In the genomic region with DNA sequence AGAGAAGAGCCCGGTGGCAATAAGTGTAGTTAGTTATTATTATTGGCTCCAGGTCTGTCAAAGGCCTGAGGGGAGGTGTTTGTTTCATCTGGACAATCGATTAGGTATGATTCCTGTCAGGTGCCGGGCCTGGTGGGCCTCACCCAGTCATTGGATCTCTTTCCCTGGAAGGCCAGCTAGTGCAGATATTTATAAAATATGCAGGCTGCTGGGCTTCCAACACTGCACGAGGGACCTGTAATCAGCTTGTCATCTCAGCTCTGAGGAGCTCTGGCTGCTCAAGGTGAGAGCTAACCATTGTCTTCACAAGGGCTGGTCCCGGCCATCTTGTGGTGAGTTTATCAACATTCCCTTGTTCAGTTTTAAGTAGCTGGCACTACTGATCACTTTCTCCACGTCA, we compare ENCODE assay signal across 8 mouse cellular contexts. TPM values are rescaled to one million over a fixed set of nuclear protein-coding genes. Genes with fewer than 3 reads are reported as not detected.
DNase-seq lines count a peak whose midpoint lies in the region; ATAC-seq and TF ChIP-seq lines count a peak whose summit lies in the region.

No protein-coding gene starts in this region.

- H3ac ChIP-seq in myocyte (ENCODE audit: control insufficient read depth, insufficient read length) = no peak overlapping the region

- peak overlapping the region; percentile 97 for H3K4me2 ChIP-seq in hindbrain, embryonic 16.5 days (ENCODE audit: low read length)
- H3K4me2 ChIP-seq in myocyte (ENCODE audit: low read depth) = peak overlapping the region; percentile 84

- peak; percentile 13 for DNase-seq in kidney, adult 11 months
- DNase-seq in kidney, postnatal 36 days = no peak
- DNase-seq in brain, embryonic 14.5 days (ENCODE audit: low read depth) = peak; percentile 17
- DNase-seq in left cerebral cortex, adult 18-20 months (ENCODE audit: low spot score in 2 of 2) = no peak
- DNase-seq in thymus, adult 2 months = no peak
- DNase-seq in left cerebral cortex, adult 9 months (ENCODE audit: low spot score in 2 of 2) = no peak

- WGBS in hindbrain, embryonic 16.5 days = 30% methylated on average over 6 of the region's 6 CpGs
- 59% methylated on average over 6 of the region's 6 CpGs for WGBS in thymus, adult 2 months

- H3K27ac ChIP-seq in hindbrain, embryonic 16.5 days (ENCODE audit: low read depth, low read length) = no peak overlapping the region
- no peak overlapping the region for H3K27ac ChIP-seq in thymus, adult 2 months (ENCODE audit: control insufficient read depth, insufficient read depth, low read length)

- no peak for TF ChIP-seq CTCF in brain, embryonic 14.5 days (IDR thresholded peaks at IDR 0.05; ENCODE audit: borderline replicate concordance, extremely low read depth, insufficient read depth, insufficient read length)
- TF ChIP-seq CTCF in thymus, adult 2 months (IDR thresholded peaks at IDR 0.05; ENCODE audit: borderline replicate concordance, control insufficient read depth, extremely low read depth, insufficient read depth, low read length, poor library complexity) = no peak

- no peak for ATAC-seq in hindbrain, embryonic 16.5 days

- H3K4me3 ChIP-seq in hindbrain, embryonic 16.5 days (ENCODE audit: low read length) = peak overlapping the region; percentile 68
- H3K4me3 ChIP-seq in myocyte = peak overlapping the region; percentile 98
- H3K4me3 ChIP-seq in thymus, adult 2 months (ENCODE audit: control insufficient read depth, insufficient read depth, low read length) = no peak overlapping the region

- peaks cover 40% of the 10 kb centered on the region for H3K79me2 ChIP-seq in myocyte (ENCODE audit: control insufficient read depth, insufficient read depth)

- no peak for TF ChIP-seq POLR2A in brain, embryonic 14.5 days (IDR thresholded peaks at IDR 0.05; ENCODE audit: borderline replicate concordance, extremely low read depth, insufficient read depth, insufficient read length, poor library complexity, severe bottlenecking)
- TF ChIP-seq POLR2A in myocyte (IDR thresholded peaks at IDR 0.05; ENCODE audit: insufficient read length, low read depth) = no peak
- TF ChIP-seq POLR2A in thymus, adult 2 months (IDR thresholded peaks at IDR 0.05; ENCODE audit: control insufficient read depth, extremely low read depth, insufficient read depth, low read length, poor library complexity) = no peak

- no peaks in the 10 kb centered on the region for H3K9me3 ChIP-seq in hindbrain, embryonic 16.5 days (ENCODE audit: control insufficient read depth, low read length)

- H3K4me1 ChIP-seq in hindbrain, embryonic 16.5 days (ENCODE audit: control insufficient read depth, insufficient read depth, low read depth, low read length) = peaks cover 38% of the 10 kb centered on the region
- H3K4me1 ChIP-seq in thymus, adult 2 months (replicated peaks; ENCODE audit: control insufficient read depth, insufficient read depth, low read length) = no peaks in the 10 kb centered on the region

- H3K27me3 ChIP-seq in hindbrain, embryonic 16.5 days (replicated peaks; ENCODE audit: control insufficient read depth, insufficient read depth, low read length) = no peaks in the 10 kb centered on the region
- H3K27me3 ChIP-seq in myocyte (ENCODE audit: control insufficient read depth, insufficient read depth, insufficient read length) = no peaks in the 10 kb centered on the region
- H3K27me3 ChIP-seq in thymus, adult 2 months (ENCODE audit: control insufficient read depth, insufficient read depth, low read length) = no peaks in the 10 kb centered on the region

- no peaks in the 10 kb centered on the region for H3K36me3 ChIP-seq in hindbrain, embryonic 16.5 days (ENCODE audit: control insufficient read depth, insufficient read depth, low read length)
- H3K36me3 ChIP-seq in myocyte (ENCODE audit: control insufficient read depth, insufficient read depth) = peaks cover 8% of the 10 kb centered on the region
- H3K36me3 ChIP-seq in thymus, adult 2 months (ENCODE audit: control insufficient read depth, insufficient read depth, low read length) = no peaks in the 10 kb centered on the region

- no peak overlapping the region; the same call in 1 of the 2 replicates for H3K9ac ChIP-seq in hindbrain, embryonic 16.5 days (ENCODE audit: low read depth, low read length)

TF ChIP-seq in myocyte, 11 proteins besides CTCF, POLR2A, EP300 and RAD21:
- TF ChIP-seq SRF (IDR thresholded peaks at IDR 0.05; ENCODE audit: control insufficient read depth, insufficient read length, low read depth) (no peak), TCF12 (IDR thresholded peaks at IDR 0.05; ENCODE audit: insufficient read depth, poor library complexity, severe bottlenecking) (no peak), TCF3 (IDR thresholded peaks at IDR 0.05; ENCODE audit: insufficient read length, low read depth) (no peak), CEBPB (IDR thresholded peaks at IDR 0.05; ENCODE audit: insufficient read depth, poor library complexity, severe bottlenecking) (no peak), REST (IDR thresholded peaks at IDR 0.05; ENCODE audit: insufficient read depth, insufficient read length) (no peak), MAX (IDR thresholded peaks at IDR 0.05; ENCODE audit: low read depth) (no peak), POLR2AphosphoS2 (IDR thresholded peaks at IDR 0.05; ENCODE audit: insufficient read length, low read depth) (no peak), USF1 (IDR thresholded peaks at IDR 0.05; ENCODE audit: low read depth) (no peak), E2F4 (IDR thresholded peaks at IDR 0.05; ENCODE audit: insufficient read depth) (no peak), MYOD1 (IDR thresholded peaks at IDR 0.05; ENCODE audit: control insufficient read depth in 1 of 3, insufficient read length in 2 of 3, low read depth in 2 of 3) (no peak), MYOG (IDR thresholded peaks at IDR 0.05; ENCODE audit: control insufficient read depth in 1 of 3, insufficient read depth in 1 of 3, insufficient read length in 2 of 3, low read depth in 2 of 3) (no peak)

RNA-seq across cellular contexts. Expression of gene Tgif1, which starts 0.7 kb away (rescaled TPM):
- polyA plus RNA-seq in brain, embryonic 14.5 days (2012; rRNA removed) = 17.2 and 19.2 TPM in 2 replicates
- 13.2 and 14.5 TPM in 2 replicates for polyA plus RNA-seq in hindbrain, embryonic 16.5 days (2015; fragmentation: Nextera tagmentation; extraction: Ambion mirVana)
- polyA plus RNA-seq in myocyte (2012; fragmentation: generic; extraction: Trizol) = 75.2 TPM
- total RNA-seq in left cerebral cortex, adult 18-20 months (2021) = 1 to 10 TPM; 2.3 to 2.6 TPM
- 44.6 and 45.2 TPM in 2 replicates for polyA plus RNA-seq in thymus, adult 2 months (2012; rRNA removed)

Comparison
In these comparisons a context has a peak if more than half of its experiments do, and no peak if none do; other contexts are left out.
1. DNase-seq: peak in kidney, adult 11 months (single experiment) and brain, embryonic 14.5 days (single experiment); none in kidney, postnatal 36 days (0 of 2), left cerebral cortex, adult 18-20 months (0 of 2), thymus, adult 2 months (single experiment) and left cerebral cortex, adult 9 months (0 of 2).